Mouse (Mus musculus): ENCODE measurements around the gene Fip1l1.

Gene Fip1l1

DNA sequence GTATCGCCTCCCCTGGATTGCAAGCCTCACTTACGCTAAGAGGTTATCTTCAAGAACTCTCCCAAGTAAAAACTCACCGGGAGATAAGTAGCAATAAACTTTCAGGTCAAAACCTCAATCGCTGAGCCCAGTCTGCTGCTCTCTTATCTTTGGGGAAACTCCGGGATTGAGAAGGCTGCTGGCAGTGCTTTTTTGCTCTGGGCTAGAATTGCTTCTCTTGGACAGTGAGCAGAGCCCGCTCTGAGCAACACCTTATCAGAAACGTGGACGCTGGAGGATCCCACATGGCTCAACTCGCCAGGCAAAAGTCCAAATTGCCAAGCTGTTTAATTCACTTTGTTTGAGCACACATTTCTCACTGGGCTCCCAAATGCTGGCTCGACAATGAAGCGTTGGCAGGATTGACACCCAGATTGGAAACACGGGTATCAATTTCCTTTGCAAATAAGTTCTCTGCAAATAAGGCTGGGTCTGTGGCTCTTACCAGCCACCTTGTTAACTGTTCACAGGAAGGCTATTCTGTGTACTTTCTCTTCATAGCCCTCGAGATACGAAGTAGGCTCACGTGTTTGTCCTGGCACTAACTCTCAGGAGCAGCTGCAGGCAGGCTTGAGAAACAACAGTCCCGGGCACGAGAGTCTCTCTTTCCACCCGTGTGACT is 78.4 kb downstream of the Fip1l1 start:
- no peak for DNase-seq (ENCODE audit: extremely low read depth, low read depth, low spot score)

DNA sequence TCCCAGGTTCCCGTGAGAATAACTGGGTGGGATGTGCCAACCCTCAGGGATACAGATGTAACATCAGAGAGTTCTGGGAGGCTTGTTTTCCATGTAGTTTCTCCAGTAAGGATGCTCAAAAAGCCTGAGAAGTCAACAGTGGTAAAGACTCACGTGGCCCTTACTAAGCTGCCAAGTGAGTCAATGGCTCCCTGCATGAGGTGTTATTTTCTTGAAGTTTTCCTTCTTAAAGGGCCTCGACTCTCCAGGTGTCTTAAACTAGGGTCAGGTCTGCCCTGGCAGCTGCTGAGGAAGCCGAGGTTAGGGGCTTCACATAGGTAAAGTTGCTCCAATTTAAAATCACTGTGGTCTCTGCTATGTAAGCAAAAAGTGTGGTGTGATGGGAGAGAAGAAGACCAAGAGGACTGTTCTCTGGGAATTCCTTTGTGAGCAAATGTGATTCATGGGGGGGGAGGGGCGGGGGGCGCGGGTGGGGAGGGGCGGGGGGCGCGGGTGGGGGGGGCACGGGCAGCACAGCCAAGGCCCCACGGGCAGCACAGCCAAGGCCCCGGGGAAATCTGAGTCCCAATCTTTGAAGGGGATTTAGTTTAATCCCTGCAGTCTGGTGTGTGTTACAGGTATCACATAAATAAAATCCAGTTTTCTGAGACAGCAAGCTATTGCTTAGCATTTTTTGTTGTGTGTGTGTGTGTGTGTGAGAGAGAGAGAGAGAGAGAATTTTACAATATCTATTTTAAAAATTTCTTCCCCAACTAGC is 82.7 kb downstream of the Fip1l1 start:
- no peak for DNase-seq (ENCODE audit: extremely low read depth, low read depth, low spot score)

DNA sequence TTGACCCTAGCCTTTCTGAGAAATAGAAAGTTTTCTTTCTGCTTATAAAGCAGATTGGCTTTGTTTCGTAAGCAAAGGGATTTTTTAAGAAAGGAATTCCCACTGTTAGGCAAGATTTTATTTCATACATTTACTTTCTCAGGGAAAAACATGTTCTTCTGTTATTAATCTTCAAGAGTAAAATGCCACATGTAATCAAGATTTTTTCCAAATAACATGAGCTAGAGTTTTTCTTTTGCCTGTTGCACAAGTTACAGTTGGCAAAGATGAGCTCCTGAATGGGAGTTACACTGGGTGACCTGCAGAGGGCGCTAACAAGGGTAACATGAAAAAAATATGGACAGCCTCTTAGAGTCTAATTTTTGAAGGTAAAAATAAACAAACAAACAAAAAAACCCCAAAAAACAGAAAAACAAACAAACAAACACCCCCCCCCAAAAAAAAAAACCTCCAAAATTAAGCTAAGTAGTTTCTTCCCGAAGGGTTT is 83.4 kb downstream of the Fip1l1 start:
- no peak for DNase-seq (ENCODE audit: extremely low read depth, low read depth, low spot score)

DNA sequence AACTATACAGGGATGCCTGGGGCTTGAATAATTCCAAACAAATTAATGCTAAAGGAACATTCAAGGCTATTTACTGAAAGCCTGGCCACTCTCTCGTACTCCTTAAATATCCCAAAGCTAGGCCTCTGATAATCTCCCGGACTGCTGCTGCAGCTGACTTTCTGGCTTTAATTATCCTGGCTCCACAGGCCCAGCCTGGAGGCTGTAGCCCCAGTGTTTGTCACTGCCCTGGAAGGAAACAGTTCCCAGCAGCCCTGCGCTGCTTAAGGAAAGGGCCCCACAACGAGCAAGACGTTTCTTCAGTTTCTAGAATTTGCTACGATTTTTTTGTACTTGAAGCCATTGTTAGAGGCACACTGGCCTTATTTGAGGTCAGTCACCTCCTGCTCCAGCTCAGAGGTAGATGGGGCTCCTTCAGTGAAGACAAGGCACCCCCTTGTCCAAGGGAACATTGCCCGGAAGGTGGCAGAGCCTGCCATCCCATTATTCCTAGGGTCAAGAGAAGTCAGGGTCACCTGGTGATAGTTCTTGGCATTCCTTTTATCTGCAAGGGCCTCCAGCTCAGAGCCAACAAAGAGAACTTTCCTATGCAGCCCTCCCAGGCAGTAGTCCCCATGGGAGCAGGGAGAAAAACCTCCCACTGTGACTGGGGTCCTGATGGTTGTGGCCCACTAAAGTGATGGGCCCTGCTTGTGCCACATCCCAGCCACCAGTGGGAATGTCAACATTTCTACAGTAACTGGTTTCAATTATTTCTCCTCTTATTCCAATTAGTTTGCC is 86.6 kb downstream of the Fip1l1 start:
- DNase-seq (ENCODE audit: extremely low read depth, low read depth, low spot score) = no peak

DNA sequence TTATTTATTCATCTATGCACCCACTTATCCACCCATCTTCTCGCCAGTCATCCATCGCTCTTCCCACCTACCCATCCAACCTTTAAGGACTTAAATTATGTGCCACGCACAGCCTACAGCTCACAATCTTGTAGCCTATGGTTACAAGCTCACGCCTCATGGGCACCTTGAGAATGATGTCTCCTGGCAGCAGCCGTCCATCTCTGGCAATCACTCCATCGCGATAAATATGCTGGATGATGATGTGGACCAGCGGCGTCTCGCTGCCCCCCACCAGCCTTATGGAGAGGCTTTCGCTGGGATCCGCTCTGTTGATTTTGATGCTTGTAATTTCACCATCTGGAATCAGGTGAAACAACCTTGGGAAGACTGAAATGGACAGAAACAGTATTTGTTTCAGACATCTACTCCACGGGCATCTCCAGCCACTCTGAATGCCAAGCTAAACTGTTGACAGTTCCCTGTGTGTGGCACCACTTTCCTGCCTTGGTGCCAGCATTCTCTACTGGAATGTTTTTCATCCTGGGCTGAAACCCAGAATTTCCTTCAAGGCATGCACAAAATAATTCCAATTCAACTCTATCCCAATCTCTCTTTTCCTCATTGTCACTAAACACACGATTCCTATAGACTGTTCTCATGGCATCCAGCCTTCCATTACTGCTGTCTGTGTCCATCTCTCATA is 88.2 kb downstream of the Fip1l1 start:
- no peak for DNase-seq (ENCODE audit: extremely low read depth, low read depth, low spot score)

DNA sequence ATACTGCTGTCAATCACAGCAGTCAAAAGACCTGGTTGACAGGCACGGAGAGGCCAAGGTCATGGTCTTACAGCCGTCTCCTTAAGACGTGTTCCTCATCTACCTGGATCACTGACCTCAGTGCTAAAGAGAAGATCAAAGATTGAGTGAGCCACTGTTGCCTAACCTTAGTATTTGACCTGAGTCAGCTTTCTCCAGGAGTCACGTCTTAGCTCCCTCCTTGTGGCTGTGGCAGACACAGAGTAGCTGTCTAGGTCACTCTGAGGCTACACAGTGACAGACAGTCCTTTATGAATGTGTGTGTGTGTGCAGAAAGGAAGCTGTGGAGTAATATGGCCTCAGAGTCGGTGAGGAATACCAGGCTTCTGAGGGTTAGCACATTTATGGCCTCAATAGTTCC is 89.1 kb downstream of the Fip1l1 start:
- no peak for DNase-seq (ENCODE audit: extremely low read depth, low read depth, low spot score)

DNA sequence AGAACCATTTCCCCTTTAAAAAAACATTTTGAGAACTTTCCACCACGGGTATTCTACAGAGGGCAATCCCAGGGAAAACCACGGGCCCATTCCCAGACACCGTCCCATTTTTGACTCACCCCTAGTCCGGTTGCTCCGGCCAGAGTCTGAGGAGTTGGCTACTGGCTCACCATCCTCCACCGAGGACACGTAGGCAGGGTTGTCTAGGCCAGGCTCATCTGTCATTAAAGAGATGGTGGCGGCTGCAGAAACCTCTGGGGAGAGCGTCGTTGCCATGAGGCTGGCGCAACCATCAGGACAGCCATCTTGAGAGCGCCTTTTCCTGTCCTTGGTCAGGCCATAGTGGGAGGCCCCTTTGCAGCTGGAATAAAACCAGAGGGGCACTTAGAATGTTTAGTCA is 92.8 kb downstream of the Fip1l1 start:
- DNase-seq (ENCODE audit: extremely low read depth, low read depth, low spot score) = no peak

DNA sequence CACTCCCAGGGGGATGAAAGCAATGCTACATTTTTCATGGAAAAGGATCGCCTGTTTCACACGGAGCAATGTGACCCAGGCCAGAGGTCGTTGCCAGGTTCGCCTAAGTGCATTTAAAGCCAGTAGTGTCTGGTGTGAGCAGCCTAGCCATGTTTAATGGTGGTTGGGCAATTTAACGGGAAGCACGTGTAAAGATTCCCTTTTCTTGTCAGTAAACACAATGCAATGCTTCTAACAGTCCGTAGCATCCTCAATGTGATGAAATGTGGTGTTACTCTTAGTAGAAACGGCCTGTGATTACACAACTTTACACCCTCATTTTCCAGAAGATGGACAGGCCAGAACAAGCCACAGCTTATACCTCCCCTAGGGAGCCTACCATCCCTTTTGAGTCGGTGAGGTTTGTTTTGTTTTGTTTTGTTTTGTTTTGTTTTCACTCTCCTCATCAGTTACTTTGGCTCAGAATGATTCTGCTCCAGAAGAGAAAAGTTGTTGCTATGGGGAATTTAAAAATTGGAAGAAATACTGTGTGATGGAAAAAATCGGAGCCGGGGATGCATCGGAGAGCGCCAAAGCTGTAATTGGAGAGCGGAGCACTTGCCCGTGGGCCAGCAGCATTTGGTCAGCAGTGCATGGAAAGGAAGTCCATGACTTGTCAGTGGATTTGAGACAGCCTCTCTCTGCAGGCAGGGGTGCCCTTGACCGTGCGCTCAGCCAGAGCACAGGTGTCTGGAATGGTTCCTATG is 97.3 kb downstream of the Fip1l1 start:
- DNase-seq (ENCODE audit: extremely low read depth, low read depth, low spot score) = no peak

DNA sequence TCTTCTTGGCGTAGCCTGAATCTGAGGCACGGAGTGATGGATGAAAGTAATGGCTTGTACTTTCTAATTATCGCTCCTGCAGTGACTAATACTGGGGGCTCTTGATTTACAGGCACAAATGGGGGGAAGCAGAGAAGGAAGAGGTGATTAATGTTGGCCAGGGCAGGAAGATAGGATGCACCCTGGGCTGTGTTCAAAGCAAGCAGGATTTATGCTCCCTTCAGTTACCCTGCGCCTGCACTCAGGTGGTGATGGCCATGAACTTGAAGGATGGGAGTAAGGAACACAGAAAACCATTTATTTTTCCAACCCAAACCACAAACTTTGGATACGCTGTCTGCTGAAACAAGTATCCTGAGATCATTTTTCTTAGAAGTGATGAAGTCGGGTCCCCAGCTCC is 98.2 kb downstream of the Fip1l1 start:
- DNase-seq (ENCODE audit: extremely low read depth, low read depth, low spot score) = no peak

DNA sequence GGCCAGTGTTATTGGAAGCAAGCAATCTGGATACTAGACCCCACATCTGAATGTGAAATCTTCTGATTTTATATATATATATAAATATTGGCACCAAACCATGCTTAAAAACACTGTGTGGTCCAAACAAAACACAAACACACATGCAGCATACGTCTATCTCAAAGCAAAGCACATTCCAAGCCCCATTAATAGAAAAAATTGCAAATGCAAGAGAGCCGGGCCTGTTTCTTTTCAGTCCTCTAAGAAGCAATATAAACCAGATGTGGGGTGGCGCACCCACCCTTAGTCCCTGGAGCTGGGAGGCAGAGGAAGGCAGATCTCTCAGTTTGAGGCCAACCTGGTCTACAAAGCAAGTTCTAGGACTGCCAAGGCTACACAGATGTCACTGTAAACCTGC is 99.1 kb downstream of the Fip1l1 start:
- DNase-seq (ENCODE audit: extremely low read depth, low read depth, low spot score) = no peak

DNA sequence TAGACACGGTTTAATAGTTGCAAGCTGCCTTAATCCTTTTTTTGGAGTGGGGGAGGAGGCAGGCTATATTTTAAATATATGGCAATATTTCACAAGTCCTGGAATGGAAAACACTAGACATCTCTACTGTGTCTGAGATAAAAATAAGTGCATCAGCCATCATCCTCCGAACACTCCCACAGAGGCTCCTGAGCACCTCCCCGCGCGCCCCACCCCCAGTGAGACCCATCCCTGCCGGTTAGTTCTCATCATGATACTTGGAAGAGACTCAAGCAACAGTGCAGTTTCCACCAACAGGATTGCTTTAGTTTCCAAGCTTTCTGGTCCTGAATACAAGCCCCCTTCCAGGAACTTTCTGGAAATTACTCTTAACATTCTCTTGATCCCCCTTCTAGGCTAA is 104.3 kb downstream of the Fip1l1 start:
- no peak for DNase-seq (ENCODE audit: extremely low read depth, low read depth, low spot score)

DNA sequence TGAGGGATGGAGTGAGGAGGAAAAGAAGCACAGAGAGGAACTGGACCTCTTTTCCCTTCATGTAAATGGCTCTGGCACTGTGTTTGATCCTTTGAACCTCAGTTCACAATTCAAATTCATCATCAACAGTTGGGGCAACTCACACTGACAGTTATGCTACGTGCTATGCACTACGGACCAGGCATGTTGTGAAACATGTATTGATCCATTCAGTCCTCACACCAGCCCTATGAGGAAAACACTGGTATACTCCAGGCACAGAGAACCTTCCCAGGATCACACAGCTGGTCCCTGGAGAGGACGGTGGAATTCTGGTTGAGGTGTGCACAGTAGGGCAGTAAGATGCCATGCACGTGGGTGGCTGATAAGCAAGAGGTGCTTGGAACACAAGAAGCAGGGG is 105.3 kb downstream of the Fip1l1 start:
- no peak for DNase-seq (ENCODE audit: extremely low read depth, low read depth, low spot score)

DNA sequence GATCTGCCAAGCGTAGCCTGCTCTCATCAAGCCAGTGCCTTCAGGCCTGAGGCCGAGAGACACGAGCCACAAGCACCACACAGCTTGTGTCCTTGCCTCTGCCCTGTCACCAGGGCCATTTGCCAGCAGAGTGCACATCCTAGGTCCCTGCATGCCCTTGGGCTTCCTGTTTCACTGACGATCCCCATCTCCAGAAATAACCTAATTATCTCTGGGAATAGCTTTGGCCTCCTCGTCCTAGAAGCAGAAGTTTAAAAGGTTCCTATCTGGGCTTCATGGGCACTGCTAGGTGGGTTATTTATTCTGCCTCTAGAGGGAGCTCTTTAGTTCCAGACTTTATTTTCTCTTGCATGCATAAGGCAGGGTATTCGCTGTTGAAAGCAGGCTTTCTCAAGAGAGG is 105.8 kb downstream of the Fip1l1 start:
- no peak for DNase-seq (ENCODE audit: extremely low read depth, low read depth, low spot score)

DNA sequence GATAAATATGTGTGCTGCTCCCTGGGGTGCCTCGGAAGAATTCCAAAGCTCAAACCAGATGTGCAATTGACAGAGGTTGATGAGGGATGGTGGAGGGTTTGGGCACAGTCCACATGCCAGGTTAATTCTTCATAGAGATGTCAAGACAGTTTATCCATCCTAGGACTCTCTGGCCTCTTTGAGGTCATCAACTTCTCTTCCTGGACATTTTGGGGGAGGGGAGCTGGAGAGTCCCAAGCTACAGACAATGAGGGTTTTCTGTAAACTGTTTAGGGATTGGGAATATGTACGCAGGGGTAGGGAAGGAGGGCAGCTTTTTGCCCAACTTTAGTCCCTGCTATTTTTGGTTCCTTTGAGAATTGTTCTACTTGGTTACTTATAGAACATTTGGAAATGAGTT is 107.0 kb downstream of the Fip1l1 start:
- no peak for DNase-seq (ENCODE audit: extremely low read depth, low read depth, low spot score)

DNA sequence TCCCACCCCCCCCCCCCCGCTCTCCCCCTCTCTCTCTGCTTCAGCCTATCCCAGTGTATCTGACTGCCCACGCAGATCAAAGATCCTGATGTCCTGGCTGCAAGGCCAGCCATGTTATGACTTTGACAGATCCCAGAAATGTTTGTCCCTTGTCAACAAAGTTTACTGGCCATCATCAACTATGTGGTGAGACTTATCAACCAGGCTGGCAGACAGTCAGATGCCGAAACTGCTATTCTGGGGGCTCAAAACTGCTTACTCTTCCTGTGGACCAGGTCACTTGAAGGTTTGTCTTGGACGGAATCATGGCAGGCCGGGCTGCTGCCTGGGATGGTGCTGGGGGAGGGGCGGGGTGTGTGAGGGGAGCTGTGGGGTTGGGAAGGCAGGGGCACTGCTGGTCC is 112.3 kb downstream of the Fip1l1 start:
- no peak for DNase-seq (ENCODE audit: extremely low read depth, low read depth, low spot score)

DNA sequence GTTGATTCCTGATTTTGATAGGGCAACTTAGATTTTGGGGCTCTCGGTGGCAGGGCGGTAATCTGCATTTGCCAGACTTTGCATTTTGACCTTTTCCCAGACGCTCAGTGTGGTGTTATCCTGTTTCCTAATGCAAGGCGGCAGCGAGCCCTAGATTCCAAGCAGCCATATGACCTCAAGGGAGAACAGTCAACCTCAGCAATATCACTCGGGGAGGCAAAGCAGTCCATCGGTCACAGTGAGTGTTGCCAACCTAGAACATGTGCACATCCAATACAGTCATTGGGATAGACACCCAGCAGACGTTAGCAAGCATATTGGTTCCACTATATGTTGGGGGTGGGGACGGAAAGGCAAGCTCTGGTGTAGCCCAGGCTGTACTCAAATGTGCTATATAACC is 113.0 kb downstream of the Fip1l1 start:
- no peak for DNase-seq (ENCODE audit: extremely low read depth, low read depth, low spot score)

All from fat pad, adult 2 months (tissue).